Mouse (Mus musculus): ENCODE measurements around the gene Dap3. TPM values are rescaled to one million over a fixed set of nuclear protein-coding genes. Genes with fewer than 3 reads are reported as not detected.
"Not testable (repeated sequence)": the region's sequence is repeated elsewhere in the genome, so short reads cannot be mapped to it uniquely, and the experiment has no call there.

Gene Dap3
- polyA plus RNA-seq, 1 experiment from 2014 or later, result 144 TPM

DNA sequence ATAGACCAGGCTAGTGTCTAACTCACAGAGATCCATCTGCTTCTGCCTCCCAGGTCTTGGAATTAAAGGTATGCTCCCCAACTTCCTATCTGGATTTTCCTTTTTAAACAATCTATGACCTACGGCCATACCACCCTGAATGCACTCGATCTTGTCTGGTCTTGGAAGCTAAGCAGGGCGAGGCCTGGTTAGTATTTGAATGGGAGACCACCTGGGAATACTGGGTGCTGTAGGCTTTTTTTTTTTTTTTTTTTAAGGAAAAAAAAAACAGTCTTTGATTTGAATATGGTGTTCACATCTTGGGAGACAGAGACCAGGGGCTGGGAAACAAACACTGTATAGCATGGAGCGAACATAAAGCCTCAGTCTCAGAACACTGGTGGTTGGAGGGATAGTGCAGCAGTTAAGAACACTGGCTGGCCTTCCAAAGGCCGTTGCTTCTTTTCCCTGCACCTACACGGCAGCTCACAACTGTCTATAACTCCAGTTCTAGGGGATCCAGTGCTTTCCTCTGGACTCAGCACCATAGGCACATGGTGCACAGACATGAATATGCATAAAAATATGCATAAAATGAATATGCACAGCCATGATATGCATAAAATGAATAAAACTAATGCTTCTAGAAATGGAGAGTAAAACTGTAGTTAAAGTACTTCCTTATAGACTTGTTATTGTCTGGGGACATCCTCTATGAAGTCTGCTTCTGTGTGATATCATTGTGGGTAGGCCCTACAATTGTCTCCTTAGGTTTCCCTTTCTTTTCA is 44.4 kb downstream of the Dap3 start:
- no peak for ATAC-seq (ENCODE audit: low FRiP score)
- H3K27me3 ChIP-seq (replicated peaks), result no peaks in the 10 kb centered on the region
- no peak overlapping the region for H3K4me3 ChIP-seq (replicated peaks)
- H3K4me1 ChIP-seq, result no peaks in the 10 kb centered on the region
- WGBS, result 94% methylated on average over 6 of the region's 6 CpGs
- H3K9me3 ChIP-seq (replicated peaks), result no peaks in the 10 kb centered on the region
- H3K4me2 ChIP-seq, result no peak overlapping the region
- H3K36me3 ChIP-seq, result peaks cover 91% of the 10 kb centered on the region
- no peak overlapping the region for H3K27ac ChIP-seq (replicated peaks)
- H3K9ac ChIP-seq (replicated peaks), result no peak overlapping the region

DNA sequence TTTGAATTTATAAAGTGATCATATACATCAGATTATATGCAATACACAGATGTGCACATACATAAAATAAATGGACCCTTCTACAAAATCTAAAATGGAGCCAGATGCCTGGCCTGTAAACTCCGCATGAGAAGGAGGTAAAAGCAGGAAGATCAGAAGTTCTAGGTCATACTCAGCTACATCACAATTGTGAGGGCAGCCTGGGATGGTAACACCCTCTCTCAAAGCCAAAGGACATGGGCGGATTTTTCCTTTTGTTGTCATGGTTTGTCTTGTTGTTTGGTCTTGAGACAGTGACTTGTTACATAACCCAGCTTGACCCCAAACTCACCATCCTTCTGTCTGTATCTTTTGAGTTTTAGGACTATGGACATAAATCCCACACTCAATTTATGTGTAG is 45.2 kb downstream of the Dap3 start:
- Histone ChIP-seq H3K9me3 (replicated peaks) (no peaks in the 10 kb centered on the region), H3K27ac (replicated peaks) (no peak overlapping the region), H3K4me1 (no peaks in the 10 kb centered on the region), H3K36me3 (peaks cover 88% of the 10 kb centered on the region), H3K9ac (replicated peaks) (no peak overlapping the region), H3K27me3 (replicated peaks) (no peaks in the 10 kb centered on the region), H3K4me3 (replicated peaks) (no peak overlapping the region), H3K4me2 (no peak overlapping the region)
- WGBS, result 90% methylated on average over 2 of the region's 2 CpGs
- no peak for ATAC-seq (ENCODE audit: low FRiP score)

DNA sequence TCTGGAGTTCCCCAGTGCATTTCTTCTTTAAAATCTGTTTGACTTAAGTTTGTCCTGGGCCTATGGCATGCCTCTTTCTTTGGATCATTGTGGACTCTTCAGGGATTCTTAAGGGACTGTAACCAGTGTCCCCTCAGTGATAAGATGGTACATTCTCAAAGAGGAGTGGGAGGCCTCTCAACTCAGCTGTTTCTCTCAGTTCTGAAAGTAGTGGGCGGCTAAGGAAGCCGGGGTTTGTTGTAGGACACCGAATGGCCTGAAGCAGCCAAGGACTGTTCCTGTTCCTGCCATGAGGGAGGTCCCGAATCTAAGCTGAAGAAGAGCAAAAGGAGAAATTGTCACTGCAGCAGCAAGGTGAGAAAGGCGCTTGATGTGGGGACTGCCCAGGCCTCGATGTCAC is 45.8 kb downstream of the Dap3 start:
- Histone ChIP-seq H3K36me3 (peaks cover 86% of the 10 kb centered on the region), H3K4me1 (no peaks in the 10 kb centered on the region), H3K4me3 (replicated peaks) (no peak overlapping the region), H3K27ac (replicated peaks) (no peak overlapping the region), H3K4me2 (no peak overlapping the region), H3K9me3 (replicated peaks) (no peaks in the 10 kb centered on the region), H3K27me3 (replicated peaks) (no peaks in the 10 kb centered on the region), H3K9ac (replicated peaks) (no peak overlapping the region)
- ATAC-seq (ENCODE audit: low FRiP score), result no peak
- WGBS, result 86% methylated on average over 6 of the region's 6 CpGs

- WGBS, result 90% methylated on average over 3 of the region's 3 CpGs
- H3K27ac ChIP-seq (replicated peaks), result no peak overlapping the region
- no peak overlapping the region for H3K4me2 ChIP-seq
- no peak overlapping the region for H3K4me3 ChIP-seq (replicated peaks)
- peaks cover 81% of the 10 kb centered on the region for H3K36me3 ChIP-seq
- ATAC-seq (ENCODE audit: low FRiP score), result no peak
- no peaks in the 10 kb centered on the region for H3K27me3 ChIP-seq (replicated peaks)
- no peaks in the 10 kb centered on the region for H3K9me3 ChIP-seq (replicated peaks)
- no peaks in the 10 kb centered on the region for H3K4me1 ChIP-seq
- no peak overlapping the region for H3K9ac ChIP-seq (replicated peaks)
Observed at GRCm38 (mm10) chr3:88904803-88905202, 46.2 kb downstream of the Dap3 start.

- H3K9me3 ChIP-seq (replicated peaks); H3K4me1 ChIP-seq; ATAC-seq (ENCODE audit: low FRiP score); H3K9ac ChIP-seq (replicated peaks); H3K27ac ChIP-seq (replicated peaks); H3K4me2 ChIP-seq; H3K27me3 ChIP-seq (replicated peaks); H3K4me3 ChIP-seq (replicated peaks): not testable (repeated sequence)
- 95% methylated on average over 7 of the region's 7 CpGs for WGBS
- H3K36me3 ChIP-seq, result peaks cover 21% of the 10 kb centered on the region
Observed at GRCm38 (mm10) chr3:88893011-88893410, 58.0 kb downstream of the Dap3 start.

DNA sequence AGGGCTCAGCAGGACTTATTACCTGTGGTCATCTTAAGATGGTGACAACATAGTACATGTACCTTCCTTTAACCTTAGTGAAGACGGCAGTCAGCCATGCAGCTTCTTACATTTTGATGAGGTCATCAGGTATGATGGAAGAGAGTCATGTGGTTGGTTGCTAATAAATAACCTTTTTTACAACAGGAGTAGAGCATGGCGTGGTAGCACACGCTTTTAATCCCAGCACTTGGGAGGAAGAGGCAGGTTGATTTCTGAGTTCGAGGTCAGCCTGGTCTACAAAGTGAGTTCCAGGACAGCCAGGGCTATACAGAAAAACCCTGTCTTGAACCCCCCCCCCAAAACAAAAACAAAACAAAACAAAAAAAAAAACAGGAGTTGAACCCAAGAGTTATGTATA is 68.4 kb downstream of the Dap3 start:
- H3K27ac ChIP-seq (replicated peaks); H3K27me3 ChIP-seq (replicated peaks); ATAC-seq (ENCODE audit: low FRiP score); H3K36me3 ChIP-seq; H3K4me1 ChIP-seq; H3K9me3 ChIP-seq (replicated peaks); H3K4me3 ChIP-seq (replicated peaks); H3K9ac ChIP-seq (replicated peaks); H3K4me2 ChIP-seq: not testable (repeated sequence)
- WGBS, result 97% methylated on average over 4 of the region's 4 CpGs

Other genes with a start within 250 kb of the Dap3 start
- 58.7 and 67.5 TPM in 2 replicates for gene Rit1, start 234.3 kb downstream of the Dap3 start, polyA plus RNA-seq (2015; fragmentation: Nextera tagmentation; extraction: Ambion mirVana)
- 207 and 237 TPM in 2 replicates for gene Syt11, start 176.0 kb downstream of the Dap3 start, polyA plus RNA-seq (2015; fragmentation: Nextera tagmentation; extraction: Ambion mirVana)
- 11.8 and 12.3 TPM in 2 replicates for gene Gon4l, start 116.0 kb downstream of the Dap3 start, polyA plus RNA-seq (2015; fragmentation: Nextera tagmentation; extraction: Ambion mirVana)
- gene Msto1, start 37.2 kb downstream of the Dap3 start, polyA plus RNA-seq (2015; fragmentation: Nextera tagmentation; extraction: Ambion mirVana), result 48.6 and 49.2 TPM in 2 replicates
- gene Ash1l, start 559 bp downstream of the Dap3 start, polyA plus RNA-seq (2015; fragmentation: Nextera tagmentation; extraction: Ambion mirVana), result 19.1 and 19.4 TPM in 2 replicates
- 93.2 and 114 TPM in 2 replicates for gene Rusc1, start 142.1 kb upstream of the Dap3 start, polyA plus RNA-seq (2015; fragmentation: Nextera tagmentation; extraction: Ambion mirVana)
- not detected in 2 replicates for gene Gm43738, start 149.9 kb upstream of the Dap3 start, polyA plus RNA-seq (2015; fragmentation: Nextera tagmentation; extraction: Ambion mirVana)
- 437 and 499 TPM in 2 replicates for gene Fdps, start 150.8 kb upstream of the Dap3 start, polyA plus RNA-seq (2015; fragmentation: Nextera tagmentation; extraction: Ambion mirVana)
- 0.06 and 1.4 TPM in 2 replicates for gene Pklr, start 185.0 kb upstream of the Dap3 start, polyA plus RNA-seq (2015; fragmentation: Nextera tagmentation; extraction: Ambion mirVana)
- gene Hcn3, start 209.0 kb upstream of the Dap3 start, polyA plus RNA-seq (2015; fragmentation: Nextera tagmentation; extraction: Ambion mirVana), result 44.8 and 59.3 TPM in 2 replicates
- gene Clk2, start 213.6 kb upstream of the Dap3 start, polyA plus RNA-seq (2015; fragmentation: Nextera tagmentation; extraction: Ambion mirVana), result 20.2 and 22.5 TPM in 2 replicates
- gene Scamp3, start 226.3 kb upstream of the Dap3 start, polyA plus RNA-seq (2015; fragmentation: Nextera tagmentation; extraction: Ambion mirVana), result 163 and 168 TPM in 2 replicates
- 41.4 and 47.2 TPM in 2 replicates for gene Fam189b, start 232.0 kb upstream of the Dap3 start, polyA plus RNA-seq (2015; fragmentation: Nextera tagmentation; extraction: Ambion mirVana)

Measured in neural tube, embryonic 15.5 days (tissue).